Mouse (Mus musculus): ENCODE measurements around the gene Golga5.

- peak; percentile 74 for TF ChIP-seq CTCF (conservative IDR thresholded peaks at IDR 0.05; ENCODE audit: low read length)
- TF ChIP-seq NANOG (IDR thresholded peaks at IDR 0.05; ENCODE audit: borderline replicate concordance, low read length), result no peak
- no peak for TF ChIP-seq POU5F1 (IDR thresholded peaks at IDR 0.05; ENCODE audit: borderline replicate concordance, low read length)
These were observed 30.8 kb downstream of the Golga5 start for GRCm38 (mm10) chr12:102499723-102500122.
